Mouse (Mus musculus): ENCODE results near the gene Gm21891.
"Not testable (repeated sequence)": the region's sequence is repeated elsewhere in the genome, so short reads cannot be mapped to it uniquely, and the experiment has no call there.

Gm21891 gene

DNA sequence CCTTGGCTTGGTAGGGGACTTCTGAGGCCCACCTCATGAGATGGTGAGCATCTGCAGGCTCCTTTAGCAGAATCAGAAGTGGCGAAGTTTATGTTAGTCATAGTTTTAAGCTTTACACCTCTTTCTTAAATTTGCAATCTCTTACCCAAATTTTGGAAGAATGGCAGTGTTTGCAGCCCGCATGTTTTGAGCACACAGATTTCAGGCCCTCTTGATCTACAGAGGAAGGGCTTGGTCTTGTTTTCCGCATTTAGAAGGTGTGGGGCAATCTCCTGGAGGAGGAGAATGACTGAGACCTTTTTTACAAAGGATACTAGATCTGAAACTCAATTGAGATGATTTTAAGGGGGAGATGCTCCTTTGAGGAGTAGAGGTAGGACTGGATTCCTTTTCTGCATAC, at the start of gene Gm21891:
TSS of gene Gm21891 (minus strand) at position 101 of the 400 bp plus-strand sequence.
- not testable (repeated sequence) for DNase-seq

DNA sequence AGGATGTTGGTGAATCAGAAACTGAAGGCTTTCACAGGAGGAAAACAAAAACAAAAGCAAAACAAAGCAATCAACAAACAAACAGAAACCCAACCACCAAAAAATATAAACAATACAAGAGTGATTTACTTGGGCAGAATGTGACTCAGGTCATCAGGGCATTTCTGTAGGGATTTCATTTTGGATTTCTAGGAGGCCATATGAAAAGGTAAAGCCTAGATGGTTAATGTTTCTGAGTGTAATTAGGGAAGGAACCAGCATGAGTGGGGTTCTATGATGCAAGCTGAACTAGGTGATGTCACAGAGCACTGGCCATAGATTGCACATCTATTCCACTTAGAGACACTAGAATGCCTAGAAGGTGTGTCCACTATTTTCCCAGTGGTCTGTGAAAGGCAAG, 28.4 kb upstream of the Gm21891 start, which contains the start of gene Gm21425:
TSS of gene Gm21425 (plus strand) at position 301 of the 400 bp plus-strand sequence.
- not testable (repeated sequence) for DNase-seq
